Mouse (Mus musculus) fat pad, adult 2 months (tissue): Measurements from ENCODE around the gene Nif3l1.
A peak's percentile ranks its signal among the peaks of the same experiment; 100 is the strongest.

ENCODE experiments used
- DNase-seq: peaks from one replicate; pipeline ENCODE4 v3.0.0-alpha.2; 2011; ENCODE audit warnings: low read depth, low spot score; ENCODE audit errors: extremely low read depth

The Nif3l1 gene

DNA sequence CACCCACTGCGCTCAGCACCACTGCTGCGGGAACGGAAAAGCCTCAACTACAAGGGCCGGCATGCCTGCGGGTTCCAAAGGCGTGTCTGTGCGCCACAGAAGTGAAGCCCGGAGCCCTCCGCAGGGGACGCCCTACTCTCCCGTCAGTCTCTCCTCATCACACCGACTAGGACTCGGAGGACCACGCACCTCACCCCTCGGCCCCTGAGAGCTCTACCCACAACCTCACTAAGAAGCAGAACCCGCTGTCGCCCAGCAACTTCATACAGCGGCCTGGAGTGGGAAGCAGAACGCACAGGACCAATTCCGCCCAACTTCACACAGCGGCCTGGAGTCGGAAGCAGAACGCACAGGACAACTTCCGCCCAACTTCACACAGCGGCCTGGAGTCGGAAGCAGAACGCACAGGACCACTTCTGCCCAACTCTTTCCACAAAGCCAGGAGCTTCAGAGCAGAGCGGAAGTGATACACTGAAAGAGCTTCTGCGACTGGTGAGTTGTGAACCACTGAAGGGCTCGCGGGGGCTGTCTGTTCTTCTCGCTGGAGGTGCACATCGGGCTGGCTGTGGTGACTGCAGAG, at the start of gene Nif3l1, which contains the start of gene Ppil3:
TSS of gene Nif3l1 (plus strand) at position 9 of the 580 bp plus-strand sequence.
TSS of gene Ppil3 (minus strand) at position 344 of the 580 bp plus-strand sequence.
- DNase-seq, result peak; percentile 66

DNA sequence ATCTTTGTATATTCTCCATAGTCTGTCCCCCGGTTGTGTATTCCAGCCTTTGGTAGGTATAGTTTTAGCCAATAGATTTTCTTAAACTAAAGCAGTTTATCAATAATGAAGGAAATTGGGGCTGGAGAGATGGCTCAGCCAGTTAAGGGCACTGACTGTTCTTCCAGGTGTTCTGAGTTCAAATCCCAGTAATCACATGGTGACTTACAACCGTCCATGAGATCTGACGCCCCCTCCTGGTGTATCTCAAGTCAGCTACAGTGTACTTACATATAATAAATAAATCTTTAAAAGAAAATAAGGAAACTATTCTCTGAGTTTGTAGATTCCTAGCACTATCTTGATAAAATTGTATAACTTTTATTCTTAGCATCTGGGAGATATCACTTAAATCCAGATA, 49.6 kb upstream of the Nif3l1 start:
- DNase-seq, result no peak

DNA sequence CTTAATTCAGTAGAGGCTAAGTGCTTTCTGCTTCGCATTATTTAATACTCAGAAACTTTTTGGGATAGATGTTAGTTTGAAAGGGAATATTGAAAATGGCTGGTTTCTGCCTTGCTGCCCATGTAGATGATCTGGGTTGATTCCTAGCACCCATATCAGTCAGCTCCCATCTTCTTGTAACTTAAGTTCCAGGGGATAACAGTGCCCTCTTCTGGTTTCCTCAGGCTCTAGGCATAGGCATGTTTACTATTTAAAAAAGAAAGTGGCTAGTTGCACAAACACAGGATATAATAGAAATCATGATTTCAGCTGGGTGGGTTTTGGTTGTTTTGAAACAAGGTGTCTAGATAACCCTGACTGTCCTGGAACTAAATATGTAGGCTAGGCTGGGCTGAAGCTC, 48.8 kb upstream of the Nif3l1 start:
- no peak for DNase-seq

DNA sequence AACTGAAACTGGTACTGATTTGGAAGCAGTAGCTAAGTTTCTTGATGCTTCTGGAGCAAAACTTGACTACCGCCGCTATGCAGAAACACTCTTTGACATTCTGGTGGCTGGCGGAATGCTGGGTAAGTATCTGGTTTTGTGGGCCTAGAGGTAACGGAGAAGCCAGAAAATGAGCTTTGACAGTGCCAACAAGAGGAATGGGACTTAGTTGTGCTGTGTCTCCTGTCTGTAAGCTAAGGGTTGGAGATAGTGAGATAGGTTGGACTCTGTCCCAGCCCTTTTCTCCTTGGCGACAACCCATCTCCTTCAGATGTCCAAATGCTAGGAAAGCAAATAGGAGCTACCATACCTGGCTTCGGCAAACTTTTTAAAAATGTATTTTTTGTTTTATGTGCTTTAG, 47.2 kb upstream of the Nif3l1 start:
- no peak for DNase-seq

GRCm38 (mm10) chr1:58401396-58401795, 43.6 kb upstream of the Nif3l1 start:
- peak; percentile 28 for DNase-seq

- no peak for DNase-seq
Observed at GRCm38 (mm10) chr1:58403745-58404144, 41.2 kb upstream of the Nif3l1 start.

DNA sequence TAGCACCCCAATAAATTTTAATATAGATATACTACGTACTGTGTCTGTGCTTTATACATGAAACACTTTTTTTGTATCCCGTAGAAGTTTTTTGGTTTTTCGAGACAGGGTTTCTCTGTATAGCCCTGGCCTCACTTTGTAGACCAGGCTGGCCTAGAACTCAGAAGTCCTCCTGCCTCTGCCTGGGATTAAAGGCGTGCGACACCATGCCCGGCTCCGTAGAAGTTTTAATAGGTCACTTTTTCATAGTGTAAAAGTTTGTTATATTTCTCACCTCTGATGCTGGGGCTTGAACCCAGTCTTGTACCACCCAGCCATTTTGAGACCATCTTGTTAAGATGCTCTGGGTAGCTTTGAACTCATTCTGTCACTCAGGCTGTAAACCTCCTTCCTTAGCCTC, 37.6 kb upstream of the Nif3l1 start:
- no peak for DNase-seq

DNA sequence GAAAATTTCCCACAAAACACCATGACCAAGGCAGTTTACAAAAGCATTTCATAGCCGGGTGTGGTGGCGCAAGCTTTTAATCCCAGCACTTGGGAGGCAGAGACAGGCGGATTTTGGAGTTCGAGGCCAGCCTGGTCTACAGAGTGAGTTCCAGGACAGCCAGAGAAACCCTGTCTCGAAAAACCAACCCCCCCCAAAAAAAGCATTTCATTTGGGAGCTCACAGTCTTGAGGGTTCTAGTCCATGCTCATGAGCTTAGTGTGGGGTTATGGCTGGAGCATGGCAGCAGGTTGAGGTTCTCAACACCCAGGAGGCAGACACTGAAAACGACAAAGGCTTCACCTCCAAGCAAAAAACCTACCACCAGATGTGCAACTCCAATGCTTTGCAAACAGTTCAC, 36.8 kb upstream of the Nif3l1 start:
- no peak for DNase-seq

DNA sequence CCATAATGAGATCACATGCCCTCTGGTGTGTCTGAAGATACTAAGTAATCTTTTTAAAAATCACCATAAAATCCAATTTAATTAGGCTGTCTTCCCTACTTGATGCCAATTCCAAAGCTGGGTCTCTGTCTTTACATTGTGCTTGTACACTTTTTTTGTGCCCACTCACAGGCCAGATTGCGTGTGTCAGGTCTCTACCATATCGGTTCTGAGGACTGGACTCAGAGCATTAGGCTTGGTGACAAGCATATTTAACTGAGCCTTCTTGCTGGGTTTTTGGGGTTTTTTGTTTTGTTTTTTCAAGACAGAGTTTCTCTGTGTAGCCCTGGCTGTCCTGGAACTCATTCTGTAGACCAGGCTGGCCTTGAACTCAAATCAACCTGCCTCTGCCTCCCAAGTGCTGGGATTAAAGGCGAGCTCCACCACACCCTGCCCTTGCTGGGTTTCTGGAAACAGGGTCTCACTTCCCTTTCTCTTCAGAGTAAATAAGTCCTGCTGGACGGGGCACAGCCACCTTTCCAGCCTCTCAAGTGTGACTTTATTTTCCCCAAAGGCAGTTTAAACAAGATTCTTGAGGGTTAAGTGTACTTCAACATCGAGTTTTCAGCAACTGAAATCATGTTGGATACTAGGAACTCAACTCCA, 35.3 kb upstream of the Nif3l1 start:
- DNase-seq, result no peak

GRCm38 (mm10) chr1:58410198-58410588, 34.8 kb upstream of the Nif3l1 start:
- no peak for DNase-seq

DNA sequence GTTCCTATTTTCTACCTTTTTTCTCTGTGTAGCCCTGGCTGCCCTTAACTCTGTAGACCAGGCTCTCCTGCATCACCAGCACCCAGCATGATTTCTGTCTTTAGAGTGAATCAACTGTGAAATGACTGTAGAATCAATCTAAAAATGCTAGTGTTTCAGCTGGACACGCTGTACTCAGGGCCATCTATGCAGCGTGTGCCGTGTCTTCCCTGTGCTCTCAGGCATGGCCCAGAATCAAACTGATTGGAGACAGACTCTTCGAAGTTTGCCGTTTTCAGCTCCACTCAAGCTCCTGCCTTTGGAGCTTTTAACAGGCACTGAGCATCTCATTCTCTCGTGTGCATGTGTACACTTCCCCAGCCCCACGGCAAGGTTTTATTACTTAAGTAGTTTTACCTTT, 34.2 kb upstream of the Nif3l1 start:
- no peak for DNase-seq

DNA sequence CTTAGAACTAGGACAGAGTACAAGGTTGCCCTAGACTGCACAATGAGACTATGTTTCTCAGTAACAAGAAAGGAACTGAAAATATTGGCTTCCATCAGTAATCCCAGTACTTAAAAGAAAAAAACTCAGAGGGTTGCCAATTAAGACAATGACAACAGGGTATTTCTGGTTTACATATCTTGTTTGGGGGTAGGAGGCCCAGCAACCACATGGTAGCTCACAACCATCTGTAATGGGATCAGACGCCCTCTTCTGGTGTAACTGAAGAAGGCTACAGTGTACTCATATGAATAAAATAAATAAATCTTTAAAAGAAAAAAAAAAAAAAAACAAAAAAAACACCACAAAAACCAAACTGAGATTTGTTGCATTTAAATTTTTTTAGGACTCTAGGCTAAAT, 29.5 kb upstream of the Nif3l1 start:
- no peak for DNase-seq

DNA sequence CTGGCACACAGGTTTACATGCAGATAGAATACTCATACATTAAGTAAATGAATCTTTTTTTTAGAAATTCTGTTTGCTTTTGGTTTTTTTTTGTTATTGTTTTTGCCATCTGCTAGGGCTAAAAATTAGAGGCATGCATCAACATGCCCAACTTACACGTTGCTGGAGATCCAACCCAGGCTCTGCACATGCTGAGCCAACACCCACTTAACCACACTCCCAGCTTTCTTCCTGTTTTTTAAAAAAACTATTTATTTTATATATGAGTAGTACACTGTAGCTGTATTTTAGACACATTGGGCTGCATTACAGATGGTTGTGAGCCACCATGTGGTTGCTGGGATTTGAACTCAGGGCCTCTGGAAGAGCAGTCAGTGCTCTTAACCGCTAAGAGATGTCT, 28.9 kb upstream of the Nif3l1 start:
- no peak for DNase-seq

- no peak for DNase-seq
Observed at GRCm38 (mm10) chr1:58420032-58420431, 24.9 kb upstream of the Nif3l1 start.

- no peak for DNase-seq
Observed at GRCm38 (mm10) chr1:58420961-58421360, 24.0 kb upstream of the Nif3l1 start.

- DNase-seq, result no peak
Observed at GRCm38 (mm10) chr1:58422879-58423278, 22.1 kb upstream of the Nif3l1 start.

- DNase-seq, result peak; percentile 30
Observed at GRCm38 (mm10) chr1:58423371-58424248, 21.3 kb upstream of the Nif3l1 start, which contains the start of gene Clk1. Gene Clk1, minus strand, starts transcription at chr1:58424066.

- no peak for DNase-seq
Observed at GRCm38 (mm10) chr1:58424551-58424950, 20.4 kb upstream of the Nif3l1 start.

DNA sequence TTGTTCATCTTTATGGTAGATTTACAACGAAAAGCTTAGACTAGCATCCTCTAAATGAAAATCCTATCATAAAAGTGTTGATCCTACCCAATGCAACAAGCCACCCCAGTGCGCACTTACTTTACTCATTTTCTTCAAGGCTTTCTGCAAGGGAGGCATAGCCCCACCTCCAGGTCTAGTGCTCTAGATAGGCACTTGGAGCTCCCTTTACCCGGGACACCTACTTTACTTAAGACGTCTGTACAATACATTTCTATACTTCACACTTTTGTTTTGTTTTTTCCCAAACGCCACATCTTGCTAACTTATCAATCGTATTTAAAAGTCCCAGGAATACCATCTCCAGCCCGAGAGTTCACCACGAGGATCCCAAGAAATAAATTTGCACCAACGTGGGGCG, 260 bp upstream of the Nif3l1 start:
- DNase-seq, result no peak

- DNase-seq, result no peak
Observed at GRCm38 (mm10) chr1:58445861-58446260, 910 bp downstream of the Nif3l1 start.

DNA sequence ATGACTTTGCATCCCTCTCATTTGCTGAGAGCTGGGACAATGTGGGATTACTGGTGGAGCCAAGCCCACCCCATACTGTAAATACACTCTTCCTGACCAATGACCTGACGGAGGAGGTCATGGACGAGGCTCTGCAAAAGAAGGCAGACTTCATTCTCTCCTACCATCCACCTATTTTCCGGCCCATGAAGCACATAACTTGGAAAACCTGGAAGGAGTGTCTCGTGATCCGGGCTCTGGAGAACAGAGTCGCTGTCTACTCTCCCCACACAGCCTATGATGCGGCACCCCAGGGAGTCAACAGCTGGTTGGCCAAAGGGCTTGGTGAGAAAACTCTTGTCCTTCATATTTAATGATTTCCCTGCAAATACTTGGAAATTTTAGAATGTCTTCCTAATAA, 2.8 kb downstream of the Nif3l1 start:
- DNase-seq, result no peak

GRCm38 (mm10) chr1:58448396-58448795, 3.4 kb downstream of the Nif3l1 start:
- no peak for DNase-seq
